Comparison of ENCODE assay signal across 19 mouse cellular contexts in the genomic region with DNA sequence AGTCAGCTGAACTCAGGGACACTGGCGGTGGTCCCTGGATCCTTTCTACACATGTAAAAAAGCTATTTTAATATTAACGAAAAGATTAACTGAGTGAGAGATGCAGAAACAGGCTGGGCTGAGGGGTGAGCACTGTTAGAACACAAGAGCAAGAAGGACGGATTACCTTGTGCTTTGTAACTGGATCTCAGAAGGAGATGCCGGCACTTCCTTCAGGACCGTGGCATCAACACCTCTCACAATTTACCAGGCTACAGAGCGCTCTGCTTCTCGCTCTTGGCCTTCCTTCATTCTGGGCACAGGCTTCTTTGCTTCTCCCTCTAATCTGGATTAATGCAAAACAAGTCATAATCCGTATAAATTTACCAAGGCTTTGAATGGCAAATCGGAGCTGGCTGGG. TPM values are rescaled to one million over a fixed set of nuclear protein-coding genes. Genes with fewer than 3 reads are reported as not detected.
DNase-seq lines count a peak whose midpoint lies in the region; ATAC-seq and TF ChIP-seq lines count a peak whose summit lies in the region.
"Had no signal": no experiment of that assay in that cellular context is flagged by ENCODE, and none has a peak within 500 bp of the region (broad histone marks: within the 10 kb centered on the region; RNA-seq: fewer than 3 reads in every experiment).

No protein-coding gene starts in this region.

- H3K4me3 ChIP-seq in heart, postnatal 0 days (ENCODE audit: low read depth, low read length): 0 out of 2 replicates have a peak overlapping the region, but pooled peaks have one; percentile 1
- no peak overlapping the region for H3K4me3 ChIP-seq in heart, embryonic 10.5 days
- H3K4me3 ChIP-seq in limb, embryonic 13.5 days: no peak overlapping the region
- H3K4me3 ChIP-seq in kidney, adult 2 months (ENCODE audit: insufficient read depth, low read depth, low read length): no peak overlapping the region
- H3K4me3 ChIP-seq: forebrain, embryonic 12.5 days; liver, embryonic 12.5 days; megakaryocyte, embryonic 14.5 days had no signal

- no peak for TF ChIP-seq CTCF in heart, postnatal 0 days (IDR thresholded peaks at IDR 0.05; ENCODE audit: low read depth)
- no peak for TF ChIP-seq CTCF in kidney, adult 2 months (conservative IDR thresholded peaks at IDR 0.05; ENCODE audit: insufficient read depth, insufficient read length, low read depth, low read length)

- H3K36me3 ChIP-seq in heart, postnatal 0 days (replicated peaks; ENCODE audit: control insufficient read depth, insufficient read depth, low read length): no peaks in the 10 kb centered on the region
- H3K36me3 ChIP-seq in heart, embryonic 10.5 days: no peaks in the 10 kb centered on the region
- no peaks in the 10 kb centered on the region for H3K36me3 ChIP-seq in limb, embryonic 13.5 days
- H3K36me3 ChIP-seq in kidney, adult 2 months (ENCODE audit: control insufficient read depth, insufficient read depth, low read length): no peaks in the 10 kb centered on the region
- H3K36me3 ChIP-seq: forebrain, embryonic 12.5 days; liver, embryonic 12.5 days had no signal

- WGBS in heart, postnatal 0 days: 27% methylated on average over 9 of the region's 9 CpGs
- 4% methylated on average over 9 of the region's 9 CpGs for WGBS in heart, embryonic 10.5 days
- WGBS in limb, embryonic 13.5 days: 13% methylated on average over 9 of the region's 9 CpGs
- WGBS in kidney, adult 2 months: 10% methylated on average over 9 of the region's 9 CpGs

- H3K27me3 ChIP-seq in heart, postnatal 0 days (ENCODE audit: control insufficient read depth, insufficient read depth, low read length): peaks cover 83% of the 10 kb centered on the region
- peaks cover 90% of the 10 kb centered on the region for H3K27me3 ChIP-seq in heart, embryonic 10.5 days (ENCODE audit: insufficient read depth, poor library complexity, severe bottlenecking)
- H3K27me3 ChIP-seq in limb, embryonic 13.5 days: peaks cover 58% of the 10 kb centered on the region
- peaks cover 18% of the 10 kb centered on the region for H3K27me3 ChIP-seq in kidney, adult 2 months (replicated peaks; ENCODE audit: control insufficient read depth, insufficient read depth, low read length)

- H3K9me3 ChIP-seq in heart, postnatal 0 days (replicated peaks; ENCODE audit: control insufficient read depth, low read length): no peaks in the 10 kb centered on the region
- H3K9me3 ChIP-seq in heart, embryonic 10.5 days: no peaks in the 10 kb centered on the region
- H3K9me3 ChIP-seq in limb, embryonic 13.5 days: no peaks in the 10 kb centered on the region
- H3K9me3 ChIP-seq: forebrain, embryonic 12.5 days; liver, embryonic 12.5 days had no signal

- no peak overlapping the region for H3K27ac ChIP-seq in heart, postnatal 0 days (ENCODE audit: low read depth)
- H3K27ac ChIP-seq in heart, embryonic 10.5 days: no peak overlapping the region
- no peak overlapping the region for H3K27ac ChIP-seq in limb, embryonic 13.5 days
- no peak overlapping the region for H3K27ac ChIP-seq in kidney, adult 2 months (ENCODE audit: insufficient read depth, low read depth, low read length)
- H3K27ac ChIP-seq: forebrain, embryonic 12.5 days; liver, embryonic 12.5 days had no signal

- H3K4me2 ChIP-seq in heart, postnatal 0 days (ENCODE audit: low read depth, low read length): 0 out of 2 replicates have a peak overlapping the region, but pooled peaks have one; percentile 21
- H3K4me2 ChIP-seq in limb, embryonic 13.5 days (replicated peaks): peak overlapping the region; percentile 53
- H3K4me2 ChIP-seq: forebrain, embryonic 12.5 days; liver, embryonic 12.5 days had no signal

- TF ChIP-seq POLR2A in kidney, adult 2 months (IDR thresholded peaks at IDR 0.05; ENCODE audit: low read depth, low read length): no peak

- TF ChIP-seq EP300 in heart, postnatal 0 days (IDR thresholded peaks at IDR 0.05; ENCODE audit: low read depth): no peak

- ATAC-seq in heart, postnatal 0 days (ENCODE audit: insufficient read depth, low read depth): no peak
- no peak for ATAC-seq in limb, embryonic 13.5 days (ENCODE audit: low FRiP score, low read depth)
- ATAC-seq: liver, embryonic 12.5 days had no signal

- no peaks in the 10 kb centered on the region for H3K4me1 ChIP-seq in heart, postnatal 0 days (ENCODE audit: control insufficient read depth, insufficient read depth)
- H3K4me1 ChIP-seq in heart, embryonic 10.5 days: peaks cover 27% of the 10 kb centered on the region
- H3K4me1 ChIP-seq in limb, embryonic 13.5 days: peaks cover 48% of the 10 kb centered on the region
- no peaks in the 10 kb centered on the region for H3K4me1 ChIP-seq in kidney, adult 2 months (ENCODE audit: control insufficient read depth, insufficient read depth, low read length)

- DNase-seq in heart, postnatal 0 days (ENCODE audit: low spot score): no peak
- no peak for DNase-seq in heart, embryonic 10.5 days (ENCODE audit: low spot score)
- DNase-seq in ES-CJ7 (ENCODE audit: low read depth, low spot score): peak; percentile 13
- peak; percentile 52 for DNase-seq in embryo, embryonic 10.5 days (ENCODE audit: low spot score)
- no peak for DNase-seq in kidney, adult 2 months
- no peak for DNase-seq in left cerebral cortex, adult 18-20 months (ENCODE audit: low spot score in 2 of 2)
- DNase-seq: cerebellum, adult 9-11 months; heart, adult 18-20 months; heart, postnatal 36 days; kidney, adult 11 months; kidney, postnatal 10 days; lung, adult 2 months; right cerebral cortex, postnatal 25 days; thymus, postnatal 4 days had no signal

- no peak overlapping the region for H3K9ac ChIP-seq in heart, postnatal 0 days (replicated peaks; ENCODE audit: low read depth, low read length)
- H3K9ac ChIP-seq in limb, embryonic 13.5 days: no peak overlapping the region
- H3K9ac ChIP-seq: forebrain, embryonic 12.5 days; liver, embryonic 12.5 days had no signal

RNA-seq across cellular contexts. Expression of a gene that starts 3.6 kb away (rescaled TPM):
- total RNA-seq in heart, postnatal 0 days (2014; rRNA removed; ENCODE audit: low replicate concordance): 14.8 and 17.2 TPM in 2 replicates
- 3.7 and 4.4 TPM in 2 replicates for polyA plus RNA-seq in heart, postnatal 0 days (2015; fragmentation: Nextera tagmentation; extraction: Ambion mirVana)
- 12.2 and 13.5 TPM in 2 replicates for polyA plus RNA-seq in heart, embryonic 10.5 days (2016; fragmentation: Nextera tagmentation; extraction: Ambion mirVana)
- 21.0 and 23.3 TPM in 2 replicates for polyA plus RNA-seq in limb, embryonic 13.5 days (2015; fragmentation: Nextera tagmentation; extraction: Ambion mirVana)
- polyA plus RNA-seq in kidney, adult 2 months (2012; rRNA removed): 0.45 and 0.53 TPM in 2 replicates
- total RNA-seq in left cerebral cortex, adult 18-20 months (2021): 1 to 10 TPM; 2.7 to 3.0 TPM
- polyA plus RNA-seq: spleen, adult 2 months had no signal

Comparison
In these comparisons a context has a peak if more than half of its experiments do, and no peak if none do; other contexts are left out.
1. DNase-seq: peak in ES-CJ7 (single experiment) and embryo, embryonic 10.5 days (single experiment); none in heart, postnatal 0 days (single experiment), heart, embryonic 10.5 days (single experiment), kidney, adult 2 months (single experiment) and left cerebral cortex, adult 18-20 months (0 of 2).